Mouse (Mus musculus): Measurements from ENCODE around the gene Prkab2. TPM values are rescaled to one million over a fixed set of nuclear protein-coding genes. Genes with fewer than 3 reads are reported as not detected.

Gene Prkab2
- total RNA-seq, 2 experiments from 2014 or later: 31.1 to 35.3 TPM

DNA sequence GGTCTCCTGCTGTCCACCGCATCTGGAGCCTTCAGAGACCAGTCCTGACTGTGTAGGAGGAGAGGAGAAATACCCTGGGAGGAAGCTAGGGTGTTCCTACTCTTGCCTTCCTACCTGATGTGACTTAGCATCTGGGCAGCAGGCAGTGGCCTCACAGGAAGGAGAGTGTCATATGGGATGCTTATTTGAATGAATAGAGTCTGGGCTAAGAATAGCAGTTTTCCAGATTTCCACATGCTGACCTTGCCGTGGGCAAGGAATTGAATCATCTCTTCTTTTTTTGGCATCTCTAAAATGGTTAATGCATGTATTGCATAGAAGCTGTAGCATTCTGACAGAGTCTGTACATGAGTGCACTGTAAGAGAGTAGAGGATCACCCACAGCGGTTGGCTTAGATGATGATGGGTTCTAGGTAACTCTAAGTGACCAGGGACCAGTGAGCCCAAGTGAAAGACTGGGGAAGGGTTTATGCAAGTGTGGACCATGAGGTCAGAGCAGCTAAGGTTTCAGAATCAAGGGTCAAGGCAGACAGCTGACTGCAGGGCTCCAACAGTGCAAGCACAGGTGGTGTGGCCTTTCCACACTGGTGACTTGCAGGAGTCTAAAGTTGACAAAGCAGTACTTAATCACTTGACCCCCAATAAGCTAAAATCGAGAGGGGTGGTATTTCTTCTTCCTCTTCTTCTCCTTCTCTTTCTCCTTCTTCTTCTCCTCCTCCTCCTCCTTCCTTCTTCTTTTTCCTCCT lies 28.6 kb downstream of the Prkab2 start:
- no peak for DNase-seq (ENCODE audit: extremely low spot score in 1 of 2, low spot score in 1 of 2)

- DNase-seq (ENCODE audit: extremely low spot score in 1 of 2, low spot score in 1 of 2): no peak
Observed at GRCm38 (mm10) chr3:97689289-97689688, 31.3 kb downstream of the Prkab2 start.

DNA sequence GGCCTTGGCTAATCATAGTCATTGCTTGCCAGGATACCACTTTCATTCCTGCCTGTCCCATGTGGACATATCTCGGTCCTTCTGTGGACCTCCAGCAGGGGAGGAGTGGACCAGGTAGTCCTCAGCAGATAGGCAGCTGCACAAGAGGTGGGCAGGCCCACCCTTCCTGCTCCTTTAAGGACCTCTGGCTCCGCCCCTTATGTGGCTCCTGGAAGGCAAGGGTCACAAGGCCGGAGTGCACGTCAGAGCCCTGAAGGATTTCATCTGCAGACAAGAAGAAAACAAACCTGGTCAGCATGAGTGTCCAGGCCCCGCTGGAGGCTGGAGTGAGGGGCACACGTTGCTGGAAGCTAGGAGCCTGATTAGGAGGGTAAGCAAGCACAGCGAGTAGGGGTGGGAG lies 32.6 kb downstream of the Prkab2 start:
- DNase-seq (ENCODE audit: extremely low spot score in 1 of 2, low spot score in 1 of 2): no peak

DNA sequence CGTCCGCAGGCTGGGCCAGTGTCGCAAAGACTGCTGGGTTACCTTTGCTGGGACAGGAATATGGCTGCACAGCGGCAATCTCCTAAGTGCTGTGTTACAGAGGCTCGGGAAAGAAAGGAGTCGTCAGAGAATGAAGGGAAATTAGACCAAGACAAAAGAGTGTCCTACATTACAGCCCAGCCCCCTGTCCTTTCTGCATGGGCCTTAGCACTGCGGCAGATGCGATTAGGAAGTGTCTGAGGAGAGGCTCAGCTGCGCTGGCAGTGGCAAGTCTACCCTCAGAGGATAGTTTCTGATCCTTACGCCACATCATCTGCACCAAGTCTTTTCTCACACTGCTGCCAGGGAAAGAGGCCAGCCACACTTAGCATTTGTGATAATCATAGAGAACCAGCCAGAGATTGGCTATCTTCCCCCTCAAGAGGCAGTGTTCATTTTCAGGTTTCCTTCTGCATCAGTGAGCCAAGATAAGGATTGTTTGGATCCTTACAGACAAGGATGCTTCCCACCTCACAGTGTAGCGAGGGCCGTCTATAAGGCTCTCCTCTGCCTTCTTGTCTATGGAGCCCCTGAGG lies 33.5 kb downstream of the Prkab2 start:
- DNase-seq (ENCODE audit: extremely low spot score in 1 of 2, low spot score in 1 of 2): no peak

DNA sequence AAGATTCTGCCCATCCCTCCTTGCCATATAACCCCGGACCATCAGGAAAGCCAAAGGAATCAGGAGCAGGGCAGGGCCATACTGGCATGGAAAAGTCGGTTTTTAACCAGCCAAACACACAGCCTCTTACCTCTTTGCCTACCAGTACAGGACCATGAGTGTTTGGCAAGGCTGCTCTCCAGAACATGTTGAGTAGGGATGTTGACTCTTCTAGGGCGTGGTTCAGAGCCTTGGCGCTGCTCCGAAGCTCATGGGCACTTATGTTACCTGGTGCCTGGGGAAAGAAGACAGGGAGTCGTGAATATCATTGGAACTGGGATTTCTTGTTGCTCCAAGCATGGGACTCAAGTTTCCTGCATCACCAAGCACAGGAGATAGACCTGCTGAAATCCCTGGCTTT lies 35.8 kb downstream of the Prkab2 start:
- DNase-seq (ENCODE audit: extremely low spot score in 1 of 2, low spot score in 1 of 2): no peak

DNA sequence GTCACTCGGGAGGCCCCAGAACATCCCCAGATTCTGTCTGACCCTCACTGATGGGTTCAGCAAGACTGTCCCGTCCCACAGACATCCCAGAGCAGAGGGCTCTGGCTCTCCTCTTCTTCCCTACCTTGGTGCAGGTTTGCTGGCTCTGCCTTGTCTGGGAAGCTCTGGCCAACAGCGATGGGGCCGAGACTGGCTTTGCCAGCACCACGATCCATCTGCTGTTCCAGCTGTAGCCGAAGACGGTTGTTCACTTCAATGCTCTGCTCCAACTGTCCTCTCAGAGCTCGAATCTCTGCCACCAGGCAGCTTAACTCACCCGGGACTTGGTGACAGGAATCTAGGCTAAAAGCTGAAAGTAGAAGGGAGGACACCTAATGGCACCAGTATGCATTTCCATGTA lies 38.9 kb downstream of the Prkab2 start:
- no peak for DNase-seq (ENCODE audit: extremely low spot score in 1 of 2, low spot score in 1 of 2)

DNA sequence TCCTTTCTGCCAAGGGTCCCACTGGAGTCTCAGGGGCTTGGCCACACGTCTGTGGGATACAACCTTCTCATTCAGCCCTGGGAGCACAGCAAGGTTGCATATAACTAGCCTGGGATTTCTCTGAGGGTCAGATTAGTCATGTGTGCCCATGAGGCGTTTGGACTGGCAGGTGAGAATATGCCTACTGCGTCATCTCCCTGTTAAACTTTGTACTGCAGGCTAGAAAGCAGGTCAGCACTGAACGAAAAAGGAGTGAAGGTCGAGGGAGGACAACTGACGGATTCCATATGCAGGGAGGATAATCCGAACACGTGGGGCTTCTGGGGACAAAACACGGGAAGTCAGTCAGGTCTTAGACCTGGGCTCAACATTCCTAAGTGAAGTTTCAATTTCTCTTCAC lies 39.3 kb downstream of the Prkab2 start:
- no peak for DNase-seq (ENCODE audit: extremely low spot score in 1 of 2, low spot score in 1 of 2)

GRCm38 (mm10) chr3:97699061-97699460 lies 41.1 kb downstream of the Prkab2 start:
- DNase-seq (ENCODE audit: extremely low spot score in 1 of 2, low spot score in 1 of 2): no peak

- DNase-seq (ENCODE audit: extremely low spot score in 1 of 2, low spot score in 1 of 2): no peak
Observed at GRCm38 (mm10) chr3:97701198-97701597, 43.2 kb downstream of the Prkab2 start.

DNA sequence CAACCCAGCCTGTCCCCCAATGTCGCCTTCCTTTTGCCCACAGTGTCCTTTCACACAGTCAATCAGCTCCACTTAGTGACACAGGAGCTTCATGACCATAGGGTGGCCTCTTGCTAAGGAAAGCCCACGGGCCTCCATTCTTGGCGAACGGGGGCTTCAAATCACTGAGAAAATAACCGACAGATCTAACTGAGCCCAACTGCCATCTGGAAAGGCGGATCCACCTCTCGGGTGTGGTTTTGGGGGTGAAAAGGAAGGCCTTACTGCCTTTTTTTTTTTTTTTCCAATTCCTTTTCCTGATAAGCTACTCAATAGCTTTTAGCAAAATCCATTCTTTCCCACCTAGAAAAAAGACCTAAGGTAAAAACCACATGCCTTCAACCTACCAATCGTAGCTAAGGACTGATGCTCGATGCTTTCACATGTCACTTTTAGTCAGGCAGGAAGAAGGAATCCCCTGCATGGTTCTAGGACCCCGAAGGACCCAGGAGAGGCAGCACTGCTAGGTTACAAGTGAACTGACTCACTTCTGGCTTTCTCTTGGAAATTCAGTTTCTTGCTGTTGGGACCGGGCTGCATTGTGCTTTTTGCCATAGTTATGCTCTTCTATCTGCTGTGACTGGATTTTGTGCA lies 44.6 kb downstream of the Prkab2 start:
- no peak for DNase-seq (ENCODE audit: extremely low spot score in 1 of 2, low spot score in 1 of 2)

- no peak for DNase-seq (ENCODE audit: extremely low spot score in 1 of 2, low spot score in 1 of 2)
Observed at GRCm38 (mm10) chr3:97705508-97705907, 47.5 kb downstream of the Prkab2 start.

- no peak for DNase-seq (ENCODE audit: extremely low spot score in 1 of 2, low spot score in 1 of 2)
Observed at GRCm38 (mm10) chr3:97706561-97706960, 48.6 kb downstream of the Prkab2 start.

DNA sequence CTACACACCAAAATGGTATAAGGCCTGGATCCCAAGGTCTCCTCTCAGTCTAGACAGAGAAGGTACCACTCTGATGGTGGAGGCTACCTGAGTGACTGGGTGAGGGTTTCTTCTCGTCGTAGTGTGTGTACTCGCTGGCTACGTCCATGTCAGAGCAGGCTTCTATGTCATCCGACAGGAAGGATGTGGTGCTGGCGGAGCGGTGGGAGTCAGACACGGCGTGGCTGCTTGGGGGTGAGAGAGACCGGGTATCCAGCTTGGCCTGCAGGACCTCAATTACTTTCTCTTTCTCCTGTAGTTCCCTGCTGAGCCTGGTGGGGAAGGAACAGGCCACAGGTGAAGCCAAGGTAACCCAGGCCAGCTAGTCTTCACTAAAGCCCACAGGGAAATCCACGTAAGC lies 52.1 kb downstream of the Prkab2 start:
- DNase-seq (ENCODE audit: extremely low spot score in 1 of 2, low spot score in 1 of 2): no peak

GRCm38 (mm10) chr3:97710881-97711280 lies 52.9 kb downstream of the Prkab2 start:
- no peak for DNase-seq (ENCODE audit: extremely low spot score in 1 of 2, low spot score in 1 of 2)

DNA sequence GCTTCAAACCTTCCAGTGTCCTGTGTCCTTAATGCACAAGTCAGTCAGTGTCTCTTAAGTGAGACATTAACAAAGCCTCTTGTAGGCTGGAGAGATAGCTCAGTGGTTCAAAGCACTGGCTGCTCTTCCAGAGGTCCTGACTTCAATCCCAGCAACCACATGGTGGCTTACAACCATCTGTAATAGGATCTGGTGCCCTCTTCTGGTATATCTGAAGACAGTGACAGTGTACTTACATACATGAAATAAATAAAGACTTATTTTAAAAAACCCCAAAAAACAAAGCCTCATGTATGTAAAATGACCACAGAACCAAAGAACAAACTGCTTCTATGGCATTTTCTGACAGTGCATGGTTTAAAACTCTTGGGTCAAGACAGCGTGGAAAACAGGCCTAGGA lies 57.9 kb downstream of the Prkab2 start:
- DNase-seq (ENCODE audit: extremely low spot score in 1 of 2, low spot score in 1 of 2): no peak

- no peak for DNase-seq (ENCODE audit: extremely low spot score in 1 of 2, low spot score in 1 of 2)
Observed at GRCm38 (mm10) chr3:97719116-97719515, 61.1 kb downstream of the Prkab2 start.

Small RNA genes within 50 kb of the gene (microRNA-seq; reads per million reads assigned to microRNA genes)
- 0 reads per million in 2 experiments for gene Mir7225

Other genes starting within 250 kb of the Prkab2 start
- not detected for gene Olfr1402, start 236.2 kb upstream of the Prkab2 start, total RNA-seq (2021)
- 10 to 100 TPM in 1 of 2 experiments, 1 to 10 TPM in 1; 9.6 to 10.3 TPM for gene Chd1l, start 48.0 kb upstream of the Prkab2 start, total RNA-seq (2021)
- gene Fmo5, start 29.4 kb upstream of the Prkab2 start, total RNA-seq (2021): 1 to 10 TPM; 3.7 to 4.4 TPM
- gene Gm17651, start 16.5 kb downstream of the Prkab2 start, total RNA-seq (2021): not detected
- gene Pde4dip, start 230.5 kb downstream of the Prkab2 start, total RNA-seq (2021): 100 to 1,000 TPM; 219 to 249 TPM
- gene Sec22b, start 243.0 kb downstream of the Prkab2 start, total RNA-seq (2021): 10 to 100 TPM; 67.9 to 81.1 TPM